Mouse (Mus musculus): ENCODE measurements around the gene Ucma.

DNA sequence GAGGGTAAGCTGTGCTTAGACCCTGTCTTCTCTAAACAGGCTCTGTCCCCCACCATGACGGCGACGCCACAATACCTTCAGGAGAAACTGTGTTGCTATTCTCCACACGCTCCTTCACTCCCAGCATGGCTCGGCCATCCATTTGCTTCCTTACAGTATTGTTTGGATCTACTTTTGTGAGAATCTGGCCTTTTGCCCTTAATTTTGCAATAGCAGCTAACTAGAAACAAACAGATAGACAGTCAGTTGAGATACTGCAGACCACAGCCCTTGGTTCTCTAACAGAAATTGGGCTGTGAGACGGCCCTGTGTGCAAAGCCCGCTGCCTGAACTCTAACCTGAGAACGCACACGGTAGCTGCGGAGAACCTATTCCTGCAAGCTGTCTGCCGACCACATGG is 19.7 kb downstream of the Ucma start:
- TF ChIP-seq CTCF (conservative IDR thresholded peaks at IDR 0.05; ENCODE audit: insufficient read depth, insufficient read length, low read depth, low read length) (no peak), POLR2A (IDR thresholded peaks at IDR 0.05; ENCODE audit: low read depth, low read length) (no peak)

Measured in kidney, adult 2 months (tissue).